Mouse (Mus musculus): Measurements from ENCODE around the gene Med12l. TPM values are rescaled to one million over a fixed set of nuclear protein-coding genes. Genes with fewer than 3 reads are reported as not detected.

The Med12l gene
- polyA plus RNA-seq, 1 experiment from 2014 or later = 5.5 TPM

GRCm38 (mm10) chr3:59208650-59209548 is 203.3 kb downstream of the Med12l start:
- DNase-seq (ENCODE audit: low spot score) = no peak
- Histone ChIP-seq H3K9me3 (ENCODE audit: control insufficient read depth, low read length) (no peaks in the 10 kb centered on the region), H3K4me1 (replicated peaks; ENCODE audit: control insufficient read depth, insufficient read depth, low read length) (no peaks in the 10 kb centered on the region), H3K9ac (ENCODE audit: low read length) (no peak overlapping the region), H3K36me3 (ENCODE audit: control insufficient read depth, insufficient read depth, low read length) (no peaks in the 10 kb centered on the region), H3K27me3 (ENCODE audit: control insufficient read depth, insufficient read depth, low read length) (no peaks in the 10 kb centered on the region), H3K27ac (ENCODE audit: low read depth, low read length) (no peak overlapping the region), H3K4me3 (ENCODE audit: low read depth, low read length) (no peak overlapping the region), H3K4me2 (ENCODE audit: low read depth, low read length, severe bottlenecking) (no peak overlapping the region)
- 65% methylated on average over 4 of the region's 4 CpGs for WGBS
- ATAC-seq (replicated peaks; ENCODE audit: low FRiP score) = peak; percentile 55; the same call in 1 of the 2 replicates

GRCm38 (mm10) chr3:59210089-59210488 is 204.5 kb downstream of the Med12l start:
- Histone ChIP-seq H3K27me3 (ENCODE audit: control insufficient read depth, insufficient read depth, low read length) (no peaks in the 10 kb centered on the region), H3K4me3 (ENCODE audit: low read depth, low read length) (no peak overlapping the region), H3K36me3 (ENCODE audit: control insufficient read depth, insufficient read depth, low read length) (no peaks in the 10 kb centered on the region), H3K9me3 (ENCODE audit: control insufficient read depth, low read length) (no peaks in the 10 kb centered on the region), H3K27ac (ENCODE audit: low read depth, low read length) (no peak overlapping the region), H3K4me1 (replicated peaks; ENCODE audit: control insufficient read depth, insufficient read depth, low read length) (no peaks in the 10 kb centered on the region), H3K4me2 (ENCODE audit: low read depth, low read length, severe bottlenecking) (no peak overlapping the region), H3K9ac (ENCODE audit: low read length) (no peak overlapping the region)
- no peak for ATAC-seq (replicated peaks; ENCODE audit: low FRiP score)
- no peak for DNase-seq (ENCODE audit: low spot score)
- 85% methylated on average over 8 of the region's 8 CpGs for WGBS

- Histone ChIP-seq H3K9ac (ENCODE audit: low read length) (no peak within 1 kb of the TSS), H3K9me3 (ENCODE audit: control insufficient read depth, low read length) (no peaks in the 10 kb centered on the region), H3K4me1 (replicated peaks; ENCODE audit: control insufficient read depth, insufficient read depth, low read length) (no peaks in the 10 kb centered on the region), H3K4me3 (ENCODE audit: low read depth, low read length) (no peak within 1 kb of the TSS), H3K27me3 (ENCODE audit: control insufficient read depth, insufficient read depth, low read length) (no peaks in the 10 kb centered on the region), H3K36me3 (ENCODE audit: control insufficient read depth, insufficient read depth, low read length) (no peaks in the 10 kb centered on the region), H3K27ac (ENCODE audit: low read depth, low read length) (no peak within 1 kb of the TSS), H3K4me2 (ENCODE audit: low read depth, low read length, severe bottlenecking) (no peak within 1 kb of the TSS)
- DNase-seq (ENCODE audit: low spot score) = no peak
- 91% methylated on average over 6 of the region's 6 CpGs for WGBS
- no peak for ATAC-seq (replicated peaks; ENCODE audit: low FRiP score)
Measured at GRCm38 (mm10) chr3:59210727-59211126, 205.1 kb downstream of the Med12l start, which contains the start of gene P2ry13. TSS of gene P2ry13 (minus strand) at chr3:59210882.

- H3K4me2 ChIP-seq (ENCODE audit: low read depth, low read length, severe bottlenecking) = no peak overlapping the region
- H3K27me3 ChIP-seq (ENCODE audit: control insufficient read depth, insufficient read depth, low read length) = no peaks in the 10 kb centered on the region
- no peaks in the 10 kb centered on the region for H3K4me1 ChIP-seq (replicated peaks; ENCODE audit: control insufficient read depth, insufficient read depth, low read length)
- H3K9me3 ChIP-seq (ENCODE audit: control insufficient read depth, low read length) = no peaks in the 10 kb centered on the region
- H3K4me3 ChIP-seq (ENCODE audit: low read depth, low read length) = no peak overlapping the region
- ATAC-seq (replicated peaks; ENCODE audit: low FRiP score) = no peak
- DNase-seq (ENCODE audit: low spot score) = no peak
- H3K36me3 ChIP-seq (ENCODE audit: control insufficient read depth, insufficient read depth, low read length) = no peaks in the 10 kb centered on the region
- H3K9ac ChIP-seq (ENCODE audit: low read length) = no peak overlapping the region
- no peak overlapping the region for H3K27ac ChIP-seq (ENCODE audit: low read depth, low read length)
- 93% methylated on average over 8 of the region's 8 CpGs for WGBS
Measured at GRCm38 (mm10) chr3:59211784-59212183, 206.2 kb downstream of the Med12l start.

- no peaks in the 10 kb centered on the region for H3K4me1 ChIP-seq (replicated peaks; ENCODE audit: control insufficient read depth, insufficient read depth, low read length)
- no peak for ATAC-seq (replicated peaks; ENCODE audit: low FRiP score)
- H3K36me3 ChIP-seq (ENCODE audit: control insufficient read depth, insufficient read depth, low read length) = no peaks in the 10 kb centered on the region
- DNase-seq (ENCODE audit: low spot score) = no peak
- H3K9ac ChIP-seq (ENCODE audit: low read length) = no peak overlapping the region
- no peaks in the 10 kb centered on the region for H3K27me3 ChIP-seq (ENCODE audit: control insufficient read depth, insufficient read depth, low read length)
- H3K4me2 ChIP-seq (ENCODE audit: low read depth, low read length, severe bottlenecking) = no peak overlapping the region
- no peaks in the 10 kb centered on the region for H3K9me3 ChIP-seq (ENCODE audit: control insufficient read depth, low read length)
- H3K4me3 ChIP-seq (ENCODE audit: low read depth, low read length) = no peak overlapping the region
- no peak overlapping the region for H3K27ac ChIP-seq (ENCODE audit: low read depth, low read length)
Measured at GRCm38 (mm10) chr3:59212404-59212803, 206.8 kb downstream of the Med12l start.

GRCm38 (mm10) chr3:59217211-59217610 is 211.6 kb downstream of the Med12l start:
- H3K4me2 ChIP-seq (ENCODE audit: low read depth, low read length, severe bottlenecking) = no peak overlapping the region
- no peaks in the 10 kb centered on the region for H3K9me3 ChIP-seq (ENCODE audit: control insufficient read depth, low read length)
- H3K4me3 ChIP-seq (ENCODE audit: low read depth, low read length) = no peak overlapping the region
- no peak for DNase-seq (ENCODE audit: low spot score)
- no peaks in the 10 kb centered on the region for H3K27me3 ChIP-seq (ENCODE audit: control insufficient read depth, insufficient read depth, low read length)
- ATAC-seq (replicated peaks; ENCODE audit: low FRiP score) = no peak
- H3K4me1 ChIP-seq (replicated peaks; ENCODE audit: control insufficient read depth, insufficient read depth, low read length) = no peaks in the 10 kb centered on the region
- WGBS = 95% methylated on average over 10 of the region's 10 CpGs
- no peaks in the 10 kb centered on the region for H3K36me3 ChIP-seq (ENCODE audit: control insufficient read depth, insufficient read depth, low read length)
- no peak overlapping the region for H3K9ac ChIP-seq (ENCODE audit: low read length)
- H3K27ac ChIP-seq (ENCODE audit: low read depth, low read length) = no peak overlapping the region

- H3K4me3 ChIP-seq (ENCODE audit: low read depth, low read length) = no peak overlapping the region
- DNase-seq (ENCODE audit: low spot score) (no peak), ATAC-seq (replicated peaks; ENCODE audit: low FRiP score) (no peak)
- H3K36me3 ChIP-seq (ENCODE audit: control insufficient read depth, insufficient read depth, low read length) = no peaks in the 10 kb centered on the region
- 89% methylated on average over 2 of the region's 2 CpGs for WGBS
- no peaks in the 10 kb centered on the region for H3K27me3 ChIP-seq (ENCODE audit: control insufficient read depth, insufficient read depth, low read length)
- H3K9ac ChIP-seq (ENCODE audit: low read length) = no peak overlapping the region
- H3K4me2 ChIP-seq (ENCODE audit: low read depth, low read length, severe bottlenecking) = no peak overlapping the region
- H3K4me1 ChIP-seq (replicated peaks; ENCODE audit: control insufficient read depth, insufficient read depth, low read length) = no peaks in the 10 kb centered on the region
- H3K9me3 ChIP-seq (ENCODE audit: control insufficient read depth, low read length) = no peaks in the 10 kb centered on the region
- no peak overlapping the region for H3K27ac ChIP-seq (ENCODE audit: low read depth, low read length)
Measured at GRCm38 (mm10) chr3:59219326-59219725, 213.7 kb downstream of the Med12l start.

- H3K27ac ChIP-seq (ENCODE audit: low read depth, low read length) = no peak overlapping the region
- no peaks in the 10 kb centered on the region for H3K9me3 ChIP-seq (ENCODE audit: control insufficient read depth, low read length)
- H3K4me1 ChIP-seq (replicated peaks; ENCODE audit: control insufficient read depth, insufficient read depth, low read length) = no peaks in the 10 kb centered on the region
- no peaks in the 10 kb centered on the region for H3K27me3 ChIP-seq (ENCODE audit: control insufficient read depth, insufficient read depth, low read length)
- ATAC-seq (replicated peaks; ENCODE audit: low FRiP score) (no peak), DNase-seq (ENCODE audit: low spot score) (no peak)
- no peaks in the 10 kb centered on the region for H3K36me3 ChIP-seq (ENCODE audit: control insufficient read depth, insufficient read depth, low read length)
- WGBS = 86% methylated on average over 2 of the region's 2 CpGs
- no peak overlapping the region for H3K4me2 ChIP-seq (ENCODE audit: low read depth, low read length, severe bottlenecking)
- H3K4me3 ChIP-seq (ENCODE audit: low read depth, low read length) = no peak overlapping the region
- no peak overlapping the region for H3K9ac ChIP-seq (ENCODE audit: low read length)
Measured at GRCm38 (mm10) chr3:59222303-59222702, 216.7 kb downstream of the Med12l start.

- Histone ChIP-seq H3K4me2 (ENCODE audit: low read depth, low read length, severe bottlenecking) (no peak overlapping the region), H3K27ac (ENCODE audit: low read depth, low read length) (no peak overlapping the region), H3K4me3 (ENCODE audit: low read depth, low read length) (no peak overlapping the region), H3K27me3 (ENCODE audit: control insufficient read depth, insufficient read depth, low read length) (no peaks in the 10 kb centered on the region), H3K4me1 (replicated peaks; ENCODE audit: control insufficient read depth, insufficient read depth, low read length) (no peaks in the 10 kb centered on the region), H3K36me3 (ENCODE audit: control insufficient read depth, insufficient read depth, low read length) (no peaks in the 10 kb centered on the region), H3K9ac (ENCODE audit: low read length) (no peak overlapping the region), H3K9me3 (ENCODE audit: control insufficient read depth, low read length) (no peaks in the 10 kb centered on the region)
- DNase-seq (ENCODE audit: low spot score) = no peak
- ATAC-seq (replicated peaks; ENCODE audit: low FRiP score) = no peak
Measured at GRCm38 (mm10) chr3:59225411-59225810, 219.8 kb downstream of the Med12l start.
